Mouse (Mus musculus) embryonic fibroblast, embryonic 13.5 days (primary cell): ENCODE data around the gene Gm9918.

Experiments used
- CTCF ChIP-seq: IDR thresholded peaks from 2 replicates; pipeline ENCODE4 v1.5.1; 2011; ENCODE audit warnings: mild to moderate bottlenecking, control low read depth, low read length, moderate library complexity, borderline replicate concordance; ENCODE audit not compliant: insufficient read depth
- POLR2A ChIP-seq: IDR thresholded peaks from 2 replicates; pipeline ENCODE4 v1.6.1; 2011; ENCODE audit warnings: low read depth, mild to moderate bottlenecking, control low read depth, low read length, moderate library complexity

DNA sequence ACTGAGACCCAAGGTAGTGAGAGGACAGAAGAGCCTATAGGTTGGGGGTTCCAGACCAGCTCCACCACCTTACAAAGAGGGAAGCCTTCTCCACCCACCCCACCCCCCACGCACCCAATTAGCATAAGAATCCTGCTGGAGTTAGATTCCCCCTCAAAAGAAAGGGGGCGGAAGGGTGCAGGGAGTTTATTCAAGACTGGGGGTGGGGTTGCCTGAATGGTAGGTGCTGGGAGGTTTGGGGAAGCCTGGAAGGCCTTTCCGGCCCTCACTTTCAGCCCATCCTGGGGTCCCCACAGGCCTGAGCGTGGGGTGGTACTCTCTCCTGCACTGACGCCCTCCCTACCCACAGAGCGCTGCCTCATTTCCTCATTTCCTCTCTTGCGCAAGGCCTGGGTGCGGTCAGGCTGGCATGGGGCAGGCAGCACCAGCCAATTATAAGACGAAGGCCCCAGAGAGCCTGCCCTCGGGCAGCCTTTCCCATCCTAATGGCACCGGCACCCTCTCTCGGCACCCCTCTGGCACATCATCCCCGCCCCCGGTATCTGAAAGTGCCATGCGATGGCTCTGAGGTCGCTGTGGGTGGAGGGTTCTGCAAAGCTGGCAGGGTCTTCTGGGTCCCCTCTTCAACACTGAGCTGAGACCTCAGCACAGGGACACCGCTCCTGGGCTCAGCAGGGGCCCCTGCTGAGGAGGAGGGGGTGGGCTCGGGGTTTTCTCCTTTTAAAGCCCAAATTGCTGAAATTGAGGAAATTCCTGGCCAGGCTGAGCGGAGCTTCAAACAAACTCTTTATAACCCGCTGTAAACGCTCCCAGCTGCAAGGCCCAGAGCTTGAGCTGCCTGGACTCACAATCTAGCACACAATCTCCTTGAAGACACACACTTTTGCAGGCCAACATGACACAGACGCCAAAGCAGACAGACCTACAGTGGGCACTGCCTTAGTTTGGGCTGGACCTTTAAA lies 26.9 kb upstream of the Gm9918 start:
- peak; percentile 36; the same call in 1 of the 2 replicates for TF ChIP-seq POLR2A
- no peak for TF ChIP-seq CTCF
